Mouse (Mus musculus): ENCODE data around the gene Cnnm2.

GRCm38 (mm10) chr19:46761247-46761946 is at the start of gene Cnnm2:
- TF ChIP-seq CTCF (IDR thresholded peaks at IDR 0.05) = no peak
- no peak for TF ChIP-seq EP300 (IDR thresholded peaks at IDR 0.05)
